Mouse (Mus musculus) kidney, postnatal 4 days (tissue): ENCODE measurements around the gene Hmgn2.
A peak's percentile ranks its signal among the peaks of the same experiment; 100 is the strongest.

ENCODE experiments used
- DNase-seq, 2 experiments: peaks; one replicate each; pipeline ENCODE4 v3.0.0; 2021; ENCODE audit warnings: mixed read lengths in 2 of 2

The Hmgn2 gene

GRCm38 (mm10) chr4:133978021-133978711, 9.7 kb upstream of the Hmgn2 start:
- DNase-seq = no peak

DNA sequence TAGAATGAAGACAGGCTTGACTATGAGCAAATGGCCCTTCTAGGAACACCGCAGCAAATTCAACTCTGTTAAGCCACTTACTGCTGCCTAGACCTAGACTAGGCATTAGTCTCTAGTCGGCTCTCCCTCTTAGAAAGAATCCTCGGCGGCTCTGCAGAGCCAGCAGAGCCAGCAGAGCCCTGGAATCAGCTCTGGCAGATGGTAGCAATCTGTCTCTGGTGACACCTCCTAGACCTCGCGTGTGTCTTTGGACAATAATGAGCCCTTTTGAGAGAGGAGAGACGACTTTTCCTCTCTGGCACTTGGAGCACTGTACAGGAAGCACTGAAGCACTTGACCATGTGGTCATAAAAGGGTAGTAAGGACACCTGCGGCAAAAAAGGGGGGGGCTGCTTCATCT, 3.3 kb upstream of the Hmgn2 start:
- no peak for DNase-seq

- DNase-seq = no peak
These were observed 2.4 kb upstream of the Hmgn2 start for GRCm38 (mm10) chr4:133970876-133971275.

DNA sequence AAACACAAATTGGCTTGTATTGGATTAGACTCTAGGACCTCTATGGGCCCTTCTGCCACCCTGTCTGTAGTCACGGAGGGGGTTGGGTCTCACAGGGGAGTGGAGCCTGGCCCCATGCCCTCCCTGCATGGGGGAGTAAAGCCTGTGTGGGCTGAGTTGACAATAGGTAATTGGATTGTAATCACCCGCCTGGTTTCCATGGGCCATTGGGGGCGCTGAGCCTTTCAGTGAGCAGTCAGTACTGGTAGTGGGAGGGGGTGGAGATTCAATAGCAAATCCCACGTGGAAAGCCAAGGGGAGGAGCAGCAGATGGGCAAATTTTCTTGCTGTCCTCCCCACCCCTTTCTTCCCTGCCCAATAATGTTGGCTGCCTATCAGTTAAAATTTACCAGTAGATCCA, 1.7 kb upstream of the Hmgn2 start:
- peak; percentile 33 to 54 for DNase-seq

GRCm38 (mm10) chr4:133969114-133969770, 792 bp upstream of the Hmgn2 start:
- DNase-seq = peak in 1 of 2 experiments; percentile 14

DNA sequence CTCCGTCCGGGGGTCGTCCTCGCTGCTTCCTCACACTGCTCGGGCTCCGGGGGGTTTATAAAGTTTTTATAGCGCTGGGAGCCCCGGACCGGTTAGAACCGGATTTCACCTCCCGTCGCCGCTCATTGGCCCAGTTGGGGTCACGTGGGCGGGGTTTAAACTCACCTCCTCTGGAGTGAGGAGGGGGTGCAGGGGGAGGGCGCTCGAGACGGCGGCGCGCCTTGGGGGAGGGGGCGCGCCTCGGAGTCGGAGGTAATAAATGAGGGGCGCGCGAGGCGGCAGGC, 642 bp downstream of the Hmgn2 start:
- peak; percentile 97 to 98 for DNase-seq

- peak; percentile 98 to 99 for DNase-seq
These were observed 1.1 kb downstream of the Hmgn2 start for GRCm38 (mm10) chr4:133967138-133967865.

DNA sequence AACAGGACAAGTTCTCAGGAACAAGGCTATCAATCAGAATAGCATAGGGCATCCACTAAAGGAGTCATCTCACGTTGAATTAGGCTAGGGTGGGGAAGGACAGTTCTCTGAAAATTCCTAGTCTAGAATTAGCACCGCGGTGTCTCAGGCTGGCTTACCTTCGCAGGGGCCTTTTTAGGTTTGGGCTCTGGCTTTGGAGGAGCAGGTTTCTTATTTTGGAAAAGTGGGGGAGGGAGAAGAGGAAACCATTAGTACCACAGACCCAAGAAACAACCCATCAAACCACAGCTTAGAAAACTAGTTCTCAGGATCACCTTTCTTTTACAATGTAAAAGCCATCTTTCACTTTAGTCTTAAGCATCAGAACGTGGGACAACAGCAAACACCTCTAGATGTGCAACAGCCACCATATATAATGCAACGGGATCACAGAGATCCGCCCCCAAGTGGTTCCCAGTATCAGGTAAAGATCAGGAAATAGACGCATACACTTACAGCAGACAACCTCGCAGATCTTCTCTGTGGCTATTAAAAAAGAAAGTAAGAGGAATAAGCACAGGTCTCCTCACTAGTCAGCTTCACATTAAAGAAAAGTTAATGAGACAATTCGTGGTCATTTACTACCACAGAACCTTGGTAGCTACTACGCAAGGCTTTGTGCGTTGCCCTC, 2.0 kb downstream of the Hmgn2 start:
- no peak for DNase-seq

DNA sequence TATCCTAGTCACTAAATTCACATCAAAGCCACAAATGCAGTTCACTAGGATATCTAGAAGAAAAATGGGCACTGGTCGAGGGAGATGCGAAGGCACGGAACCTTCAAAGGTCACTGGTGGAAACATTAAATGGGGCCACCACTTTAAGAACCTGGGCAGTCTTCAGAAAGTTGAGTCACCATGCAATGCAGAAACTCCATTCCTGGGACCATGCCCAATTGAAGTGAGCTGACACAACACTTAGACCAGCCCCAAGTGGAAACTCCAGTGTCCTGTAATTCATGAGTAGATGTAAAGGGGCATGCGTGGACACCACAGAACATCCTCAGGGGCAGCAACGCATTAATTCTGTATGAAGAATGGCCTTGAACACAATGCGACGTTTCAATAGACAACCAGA, 5.9 kb downstream of the Hmgn2 start:
- DNase-seq = no peak

DNA sequence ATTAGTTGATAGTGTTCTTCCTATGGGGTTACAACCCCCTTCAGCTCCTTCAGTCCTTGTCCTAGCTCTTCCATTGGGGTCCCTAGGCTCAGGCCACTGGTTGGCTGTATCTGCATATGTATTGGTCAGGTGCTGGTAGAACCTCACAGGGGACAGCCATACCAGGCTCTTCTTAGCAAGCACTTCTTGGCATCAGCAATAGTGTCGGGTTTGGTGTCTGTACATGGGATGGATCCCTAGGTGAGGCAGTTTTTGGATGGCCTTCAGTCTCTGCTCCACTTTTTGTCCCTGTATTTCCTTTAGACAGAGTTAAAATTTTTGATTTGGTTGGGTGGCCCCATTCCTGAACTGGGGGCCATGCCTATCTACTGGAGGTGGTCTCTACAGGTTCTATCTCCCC, 9.6 kb downstream of the Hmgn2 start:
- DNase-seq = no peak

DNA sequence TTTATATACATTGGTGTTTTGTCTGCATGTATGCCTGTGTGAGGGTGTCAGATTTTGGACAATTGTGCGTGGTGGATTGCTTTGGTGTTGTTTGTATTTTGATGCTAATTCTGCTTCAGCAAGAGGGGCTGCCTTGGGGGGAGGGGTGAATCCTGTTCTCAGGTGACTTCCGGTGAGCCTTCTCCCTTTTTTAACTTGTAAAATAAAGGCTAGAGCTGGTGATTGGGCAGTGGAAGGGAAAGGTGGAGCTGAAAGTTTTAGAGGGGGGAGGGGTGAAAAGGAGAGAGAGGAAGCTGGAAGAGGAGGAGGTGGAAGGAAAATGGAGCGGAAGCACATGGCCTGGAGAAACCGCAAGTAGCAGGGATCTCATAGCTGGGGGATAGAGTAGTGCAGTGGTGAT, 12.1 kb downstream of the Hmgn2 start:
- DNase-seq = no peak

DNA sequence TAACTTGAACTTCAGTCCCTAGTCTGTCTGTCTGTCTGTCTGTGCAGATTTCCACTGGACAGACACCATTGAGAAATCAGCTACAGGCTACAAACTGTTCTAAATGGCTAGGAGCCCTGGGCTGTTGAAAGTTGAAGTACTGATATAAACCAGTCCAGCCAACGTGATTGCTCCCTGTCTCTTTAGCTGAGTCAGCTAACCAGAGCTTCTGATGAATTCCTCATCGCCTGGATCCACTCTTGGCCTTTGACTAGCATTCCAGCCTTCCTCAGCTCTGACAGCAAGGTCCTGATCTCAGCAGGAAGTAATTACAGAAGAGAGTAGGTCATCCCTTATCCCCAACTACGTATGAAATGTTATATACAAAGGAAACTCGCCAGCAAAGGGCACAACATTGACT, 21.7 kb downstream of the Hmgn2 start:
- no peak for DNase-seq

- peak in 1 of 2 experiments; percentile 21 for DNase-seq
These were observed 24.7 kb downstream of the Hmgn2 start for GRCm38 (mm10) chr4:133943791-133944190.

GRCm38 (mm10) chr4:133942679-133943078, 25.8 kb downstream of the Hmgn2 start:
- DNase-seq = no peak

DNA sequence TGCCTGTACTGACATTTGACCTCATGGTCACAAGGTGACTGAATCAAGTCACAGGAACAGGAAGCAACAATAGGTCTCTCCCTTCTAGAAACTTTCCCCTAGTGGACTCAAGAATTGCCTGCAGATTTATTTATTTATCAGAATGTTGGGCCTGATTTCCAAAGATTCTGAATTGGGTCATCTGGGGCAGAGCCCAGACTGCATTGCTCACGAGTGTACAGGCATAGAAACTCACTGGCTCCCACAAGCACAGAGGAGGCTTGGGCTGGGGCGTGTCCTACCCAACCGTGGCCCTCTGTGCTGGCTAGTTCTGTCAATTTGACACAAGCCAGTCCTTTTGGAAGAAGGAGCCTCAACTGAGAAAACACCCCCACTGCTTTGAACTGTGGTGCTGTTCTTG, 26.9 kb downstream of the Hmgn2 start:
- no peak for DNase-seq

GRCm38 (mm10) chr4:133940386-133941260, 27.8 kb downstream of the Hmgn2 start:
- DNase-seq = no peak

- DNase-seq = no peak
These were observed 30.4 kb downstream of the Hmgn2 start for GRCm38 (mm10) chr4:133938077-133938476.

DNA sequence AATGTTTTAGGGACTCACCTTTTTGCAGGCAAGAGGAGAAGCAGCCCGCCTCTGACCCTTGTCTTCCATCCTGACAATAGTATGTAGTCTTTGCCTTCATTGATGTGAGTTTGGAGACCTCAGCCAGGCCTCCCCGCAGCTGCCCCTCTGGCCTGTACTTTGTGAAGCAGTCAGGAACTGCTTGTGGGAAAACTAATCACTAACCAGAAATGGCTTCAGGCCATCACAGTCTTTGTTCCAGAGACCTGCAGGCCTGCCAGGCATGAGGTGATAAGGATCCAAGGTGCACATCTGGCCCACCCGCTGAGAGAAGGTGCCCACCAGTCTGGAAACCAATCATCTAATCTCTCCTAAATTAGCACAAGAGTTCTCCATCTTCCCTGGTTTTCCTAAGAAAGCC, 36.7 kb downstream of the Hmgn2 start:
- DNase-seq = peak in 1 of 2 experiments; percentile 19

DNA sequence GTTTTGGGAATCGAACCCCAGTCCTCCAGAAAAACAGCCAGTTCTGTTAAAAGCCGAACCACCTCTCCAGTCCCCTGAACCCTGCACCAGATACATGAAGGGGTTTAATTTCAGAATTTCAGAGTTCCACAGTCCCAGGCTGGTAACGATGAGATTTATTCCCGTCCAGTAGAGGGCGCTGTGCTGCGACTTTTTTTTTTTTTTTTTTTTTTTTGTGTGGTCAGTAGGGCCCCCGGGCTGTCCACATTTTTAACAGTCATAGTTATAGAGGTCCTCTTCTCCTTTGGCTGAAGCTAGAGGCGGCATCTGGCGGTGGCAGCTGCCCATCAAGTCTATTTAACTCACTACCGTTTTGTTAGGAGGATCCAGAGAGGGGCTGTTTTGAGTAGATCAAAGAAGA, 37.1 kb downstream of the Hmgn2 start:
- peak; percentile 19 to 26 for DNase-seq

DNA sequence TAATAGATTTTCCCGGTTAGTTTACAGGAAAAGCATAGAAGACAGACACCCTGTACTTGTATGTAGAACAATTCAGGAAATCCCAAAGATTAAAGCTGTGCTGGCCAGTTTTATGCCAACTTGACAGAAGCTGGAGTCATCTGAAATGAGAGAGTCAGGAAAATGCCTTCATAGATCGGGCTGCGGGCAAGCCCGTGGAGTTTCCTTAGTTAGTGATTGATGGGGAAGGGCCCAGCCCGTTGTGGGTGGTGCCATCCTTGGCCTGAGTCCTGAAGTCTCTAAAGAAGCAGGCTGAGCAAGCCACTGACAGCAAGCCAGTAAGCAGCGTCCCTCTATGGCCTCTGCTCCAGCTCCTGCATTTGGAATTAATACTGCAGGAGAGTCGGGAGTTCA, 39.2 kb downstream of the Hmgn2 start:
- peak; percentile 16 to 40 for DNase-seq

DNA sequence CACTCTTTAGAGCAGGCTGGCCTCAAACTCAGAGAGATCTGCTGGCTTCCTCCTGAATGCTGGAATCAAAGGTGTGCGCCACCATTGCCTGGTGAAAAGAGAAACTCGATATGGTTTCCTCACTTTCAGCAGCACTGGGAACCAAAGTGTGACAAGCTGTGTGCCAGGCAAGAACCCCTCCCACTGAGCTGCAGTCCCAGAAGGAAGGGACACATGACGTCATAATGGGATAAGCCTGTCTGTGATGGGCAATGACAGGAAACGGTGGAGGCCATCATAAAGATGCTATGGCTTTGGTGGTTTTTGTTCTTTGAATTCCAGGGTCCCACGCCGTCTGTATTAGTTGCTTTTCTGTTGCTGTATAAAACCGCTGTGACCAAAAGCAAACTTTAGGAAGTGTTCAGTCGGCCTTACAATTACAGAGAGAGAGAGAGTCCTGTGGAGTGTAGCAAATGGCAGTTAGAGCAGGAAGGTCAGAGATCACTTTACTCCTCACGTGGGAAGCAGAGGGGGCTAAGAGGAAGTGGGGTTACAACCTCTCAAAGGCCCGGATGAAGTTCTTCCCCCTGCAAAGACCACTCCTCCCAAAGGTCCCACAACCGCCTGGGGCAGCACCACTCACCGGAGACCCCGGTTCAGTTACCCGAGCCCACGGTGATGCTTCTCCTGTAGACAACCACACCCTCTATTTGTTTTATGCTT, 39.7 kb downstream of the Hmgn2 start:
- peak in 1 of 2 experiments; percentile 38 for DNase-seq

DNA sequence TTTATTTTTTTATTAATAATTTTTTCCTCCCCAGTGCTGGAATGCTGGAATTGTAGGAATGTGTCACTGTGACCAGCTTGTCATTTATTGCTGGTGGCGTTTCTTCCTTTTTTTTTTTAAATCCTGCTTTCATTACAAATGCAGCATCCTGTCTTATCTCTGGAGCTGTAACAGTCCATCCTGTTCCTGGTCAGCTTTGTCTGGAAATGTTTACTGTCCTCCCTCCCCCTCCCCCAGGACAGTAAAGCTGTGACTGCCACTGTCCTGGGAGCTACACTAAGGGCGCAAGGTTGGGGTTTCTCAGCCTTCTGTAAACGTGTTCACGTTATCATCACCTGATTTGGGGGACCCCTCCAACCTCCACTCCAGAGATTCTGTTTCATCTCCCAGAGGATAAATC, 43.2 kb downstream of the Hmgn2 start:
- DNase-seq = no peak
